Comparison of ENCODE assay signal across 28 mouse cellular contexts in the genomic region with DNA sequence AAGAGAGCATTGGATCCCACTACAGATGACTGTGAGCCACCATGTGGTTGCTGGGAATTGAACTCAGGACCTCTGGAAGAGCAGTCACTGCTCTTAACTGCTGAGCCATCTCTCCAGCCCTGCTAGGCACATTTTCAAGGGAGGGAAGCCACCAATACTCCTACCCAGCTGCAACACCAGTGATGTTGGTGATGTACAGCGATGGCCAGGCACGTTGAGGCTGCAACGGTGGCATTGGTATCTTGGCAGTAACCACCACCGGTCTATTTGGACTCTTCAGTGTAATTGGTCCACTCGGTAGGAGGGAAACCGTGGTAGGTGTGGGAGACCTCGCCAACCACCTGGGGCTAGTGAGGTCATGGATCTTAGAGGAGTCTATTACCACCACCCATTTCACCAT.
"Had no signal": no experiment of that assay in that cellular context is flagged by ENCODE, and none has a peak within 500 bp of the region (broad histone marks: within the 10 kb centered on the region; RNA-seq: fewer than 3 reads in every experiment).

No protein-coding gene starts in this region.

- DNase-seq: cerebellum, adult 2 months; cerebellum, adult 8-10 months; cerebellum, adult 9-10 months; cerebellum, adult 9-11 months; cerebellum, postnatal 10 days; cerebellum, postnatal 14 days; cerebellum, postnatal 25 days; cerebellum, postnatal 36 days; embryo, embryonic 11 days; forebrain, postnatal 0 days; gastrocnemius, adult 2 months; gastrocnemius, postnatal 10 days; gastrocnemius, postnatal 14 days; gastrocnemius, postnatal 25 days; gastrocnemius, postnatal 36 days; heart, adult 18-20 months; heart, adult 2 months had no signal

- H3K4me3 ChIP-seq: embryonic facial prominence, embryonic 10.5 days; embryonic facial prominence, embryonic 12.5 days; embryonic facial prominence, embryonic 13.5 days; embryonic facial prominence, embryonic 15.5 days; erythroblast, embryonic 14.5 days; forebrain, embryonic 10.5 days; forebrain, embryonic 12.5 days; forebrain, embryonic 13.5 days; forebrain, embryonic 15.5 days; gastrocnemius, adult 2 months; heart, adult 2 months had no signal

- H3K9me3 ChIP-seq: embryonic facial prominence, embryonic 10.5 days; embryonic facial prominence, embryonic 12.5 days; embryonic facial prominence, embryonic 13.5 days; embryonic facial prominence, embryonic 15.5 days; forebrain, embryonic 10.5 days; forebrain, embryonic 12.5 days; forebrain, embryonic 13.5 days; forebrain, embryonic 15.5 days had no signal

- H3K36me3 ChIP-seq: embryonic facial prominence, embryonic 10.5 days; embryonic facial prominence, embryonic 12.5 days; embryonic facial prominence, embryonic 13.5 days; embryonic facial prominence, embryonic 15.5 days; forebrain, embryonic 10.5 days; forebrain, embryonic 12.5 days; forebrain, embryonic 15.5 days had no signal

- ATAC-seq: forebrain, embryonic 13.5 days; forebrain, embryonic 14.5 days; forebrain, embryonic 15.5 days; forebrain, embryonic 16.5 days; forebrain, postnatal 0 days had no signal

- H3K27me3 ChIP-seq: embryonic facial prominence, embryonic 12.5 days; embryonic facial prominence, embryonic 13.5 days; embryonic facial prominence, embryonic 15.5 days; forebrain, embryonic 12.5 days; forebrain, embryonic 13.5 days had no signal

- H3K27ac ChIP-seq: embryonic facial prominence, embryonic 10.5 days; embryonic facial prominence, embryonic 12.5 days; embryonic facial prominence, embryonic 13.5 days; embryonic facial prominence, embryonic 15.5 days; forebrain, embryonic 10.5 days; forebrain, embryonic 12.5 days; forebrain, embryonic 13.5 days; forebrain, embryonic 15.5 days; gastrocnemius, adult 2 months; heart, adult 2 months had no signal
